Mouse (Mus musculus) CD8-positive naive resting alpha-beta T cell, adult 2 months (primary cell): ENCODE data around the gene Tmem47.

Source experiments
- DNase-seq, 2 experiments: peaks; one replicate each; pipeline ENCODE4 v3.0.0; 2022; ENCODE audit warnings: low read depth in 2 of 2, low spot score in 2 of 2

The Tmem47 gene

GRCm38 (mm10) chrX:81070210-81070803 lies at the start of gene Tmem47:
TSS of gene Tmem47 (plus strand) at chrX:81070698.
- no peak for DNase-seq

GRCm38 (mm10) chrX:81070804-81071461 lies 435 bp downstream of the Tmem47 start:
- DNase-seq: no peak

- DNase-seq: no peak
Observed at GRCm38 (mm10) chrX:81071746-81072640, 1.5 kb downstream of the Tmem47 start.

GRCm38 (mm10) chrX:81072651-81073050 lies 2.2 kb downstream of the Tmem47 start:
- DNase-seq: no peak

GRCm38 (mm10) chrX:81073834-81074233 lies 3.3 kb downstream of the Tmem47 start:
- DNase-seq: no peak

GRCm38 (mm10) chrX:81078522-81078921 lies 8.0 kb downstream of the Tmem47 start:
- no peak for DNase-seq

- DNase-seq: no peak
Observed at GRCm38 (mm10) chrX:81080996-81081395, 10.5 kb downstream of the Tmem47 start.

- DNase-seq: no peak
Observed at GRCm38 (mm10) chrX:81085025-81085752, 14.7 kb downstream of the Tmem47 start.

GRCm38 (mm10) chrX:81147416-81147815 lies 76.9 kb downstream of the Tmem47 start:
- no peak for DNase-seq
